Mouse (Mus musculus) liver, embryonic 16.5 days (tissue): ENCODE results near the gene Tceal6. TPM values are rescaled to one million over a fixed set of nuclear protein-coding genes. Genes with fewer than 3 reads are reported as not detected.
"Not testable (repeated sequence)": the region's sequence is repeated elsewhere in the genome, so short reads cannot be mapped to it uniquely, and the experiment has no call there.

Source experiments
- ATAC-seq: fragments of 200-750 bp; cut with Nextera tagmentation; 2 replicates; pipeline ENCODE4 v1.8.0; 2017; ENCODE audit warnings: low read depth, mild to moderate bottlenecking, moderate number of reproducible peaks, moderate library complexity
- H3K27ac ChIP-seq: fragments of 300-500 bp; sonication (generic); 2 replicates; pipeline ENCODE4 v1.5.1; 2014; ENCODE audit warnings: mild to moderate bottlenecking, low read length
- H3K27me3 ChIP-seq: fragments of 300-500 bp; sonication (generic); 2 replicates; pipeline ENCODE4 v1.6.1; 2014; ENCODE audit warnings: low read depth, low read length, mixed read lengths; ENCODE audit not compliant: control insufficient read depth, insufficient read depth
- H3K36me3 ChIP-seq: fragments of 300-500 bp; sonication (generic); 2 replicates; pipeline ENCODE4 v1.6.1; 2014; ENCODE audit warnings: mild to moderate bottlenecking; ENCODE audit not compliant: control insufficient read depth, insufficient read depth
- H3K4me1 ChIP-seq: fragments of 300-500 bp; sonication (generic); 2 replicates; pipeline ENCODE4 v1.6.1; 2014; ENCODE audit warnings: low read depth, low read length, mixed read lengths; ENCODE audit not compliant: control insufficient read depth
- H3K4me2 ChIP-seq: fragments of 300-500 bp; sonication (generic); 2 replicates; pipeline ENCODE4 v1.6.1; 2014; ENCODE audit warnings: low read depth, low read length, mixed read lengths
- H3K4me3 ChIP-seq: fragments of 300-500 bp; sonication (generic); 2 replicates; pipeline ENCODE4 v1.5.1; 2014; ENCODE audit warnings: low read depth, mild to moderate bottlenecking, low read length
- H3K9ac ChIP-seq: fragments of 300-500 bp; sonication (generic); 2 replicates; pipeline ENCODE4 v1.6.1; 2014; ENCODE audit warnings: low read depth, low read length
- H3K9me3 ChIP-seq: fragments of 300-500 bp; sonication (generic); replicated peaks from 2 replicates; pipeline ENCODE4 v1.6.1; 2016; ENCODE audit warnings: low read length; ENCODE audit not compliant: control insufficient read depth
- WGBS: fragments of 180-500 bp; shearing (Covaris S2); extraction: QIAGEN DNeasy Blood & Tissue Kit; methylation state at CpG from one replicate; pipeline ENCODE4 v1.1.7; 2014; ENCODE audit not compliant: insufficient replicate concordance; 5-methylcytosine and 5-hydroxymethylcytosine counted together
- polyA plus RNA-seq: library from polyadenylated mRNA; unstranded; fragments of >200 nt; fragmentation: Nextera tagmentation; extraction: Ambion mirVana; gene quantifications from 2 replicates; pipeline ENCODE4 v1.2.1, GENCODE M21; 2015

Tceal6 gene
- 0.15 TPM in 1 of 2 replicates, not detected in the other for polyA plus RNA-seq

DNA sequence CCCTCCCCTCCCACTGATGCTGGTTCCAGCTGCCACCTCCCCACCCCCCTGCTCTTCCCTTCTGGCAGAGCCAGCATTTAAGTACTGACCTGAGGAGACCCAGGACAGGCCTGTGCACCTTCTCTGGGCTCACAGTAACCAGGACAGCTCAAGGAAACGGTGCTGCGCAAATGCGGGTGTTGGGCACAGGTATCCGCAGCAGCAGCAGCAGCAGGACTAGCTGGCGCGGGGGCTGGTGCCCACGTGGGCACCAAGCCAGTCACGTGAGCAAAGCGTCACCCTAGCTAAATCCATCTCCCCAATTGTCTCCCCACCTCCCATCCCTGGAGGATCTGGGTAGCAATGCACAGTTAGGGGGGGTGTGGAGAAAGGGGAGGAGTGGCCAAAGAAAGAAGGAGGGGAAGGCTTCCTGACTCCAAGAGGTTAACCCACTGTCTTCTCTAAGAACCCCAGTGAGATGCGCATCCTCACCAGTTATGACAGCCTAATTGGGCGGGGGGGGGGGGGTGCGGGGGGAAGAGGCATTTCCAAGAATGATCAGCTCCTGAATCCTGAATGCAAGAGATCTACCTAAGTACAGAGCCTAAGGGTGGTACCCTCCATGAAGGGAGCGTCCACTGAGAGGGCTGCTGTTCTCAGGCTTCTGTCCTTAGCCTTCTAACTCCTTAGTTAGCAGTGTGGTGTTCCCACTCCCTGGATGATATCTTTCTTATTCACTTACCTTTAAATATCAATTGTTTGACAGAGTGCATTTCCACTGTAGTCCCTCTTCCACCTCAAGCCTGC, at the start of gene Tceal6:
Gene Tceal6 (minus strand): TSS at position 252 of the 786 bp plus-strand sequence.
- Histone ChIP-seq H3K27ac (no peak within 1 kb of the TSS), H3K4me1 (no peaks in the 10 kb centered on the region), H3K9ac (no peak within 1 kb of the TSS), H3K4me3 (no peak within 1 kb of the TSS), H3K4me2 (no peak within 1 kb of the TSS), H3K36me3 (no peaks in the 10 kb centered on the region), H3K9me3 (no peaks in the 10 kb centered on the region), H3K27me3 (peaks cover 4% of the 10 kb centered on the region; the same call in 1 of the 2 replicates)
- WGBS = 26% methylated on average over 13 of the region's 13 CpGs
- no peak for ATAC-seq

DNA sequence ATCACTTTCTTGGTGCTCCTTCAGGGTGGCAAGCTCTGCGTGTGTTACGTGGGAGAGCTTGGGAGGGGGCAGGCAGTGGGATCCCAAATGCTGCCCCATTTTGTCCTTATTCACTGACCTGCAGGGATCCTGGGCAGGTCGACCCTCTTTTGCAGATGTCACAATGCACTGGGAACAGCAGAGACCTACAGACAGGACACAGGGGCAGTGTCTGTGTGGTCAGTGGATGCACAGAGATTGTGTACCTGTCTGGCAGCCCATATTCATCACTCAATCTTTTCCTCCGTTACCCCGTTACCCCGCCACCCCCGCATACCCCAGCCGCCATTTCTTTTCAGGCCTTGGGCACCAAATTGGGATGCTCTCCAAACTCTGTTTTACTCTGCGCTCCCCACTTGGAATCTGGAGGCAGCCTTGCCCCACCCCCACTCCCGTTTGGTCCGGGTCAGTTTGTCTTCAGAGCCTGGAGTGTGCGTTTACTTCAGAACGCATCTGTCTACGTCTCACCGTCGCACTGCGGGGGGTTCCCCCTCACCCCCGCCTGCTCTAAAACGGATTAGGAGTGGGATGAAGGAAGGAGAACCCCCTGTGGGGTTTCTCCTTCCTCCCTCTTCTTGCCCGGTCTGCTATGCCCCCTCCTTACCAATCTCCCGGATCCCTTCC, 583 bp downstream of the Tceal6 start:
- not testable (repeated sequence) for H3K9ac ChIP-seq, H3K4me1 ChIP-seq, H3K4me3 ChIP-seq, ATAC-seq, H3K4me2 ChIP-seq, H3K27ac ChIP-seq, H3K9me3 ChIP-seq, H3K36me3 ChIP-seq, H3K27me3 ChIP-seq
- 28% methylated on average over 21 of the region's 21 CpGs for WGBS

DNA sequence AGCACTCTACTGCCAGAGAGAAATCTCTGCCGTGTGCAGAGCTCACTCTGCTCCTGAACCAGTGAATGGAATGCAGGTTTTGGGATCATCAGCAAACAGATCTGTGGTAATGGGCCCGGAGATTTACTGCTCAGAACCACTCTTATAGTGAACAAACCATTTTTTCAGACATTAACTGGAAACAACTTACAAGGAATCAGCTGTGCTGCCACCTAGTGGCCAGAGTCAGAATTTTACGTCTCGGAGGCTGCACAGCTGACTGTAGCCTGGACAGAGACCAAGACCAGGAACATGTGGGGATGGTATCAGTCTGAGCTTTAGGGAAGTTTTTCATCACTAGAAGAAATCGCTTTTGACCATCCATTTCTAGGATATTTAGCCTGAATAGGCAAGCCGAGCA, 20.6 kb downstream of the Tceal6 start:
- not testable (repeated sequence) for H3K27me3 ChIP-seq, H3K4me3 ChIP-seq, H3K4me2 ChIP-seq, H3K9me3 ChIP-seq, H3K9ac ChIP-seq, ATAC-seq, H3K4me1 ChIP-seq, H3K36me3 ChIP-seq, H3K27ac ChIP-seq
- WGBS = no CpG with 5 or more reads among the region's 6 CpGs

DNA sequence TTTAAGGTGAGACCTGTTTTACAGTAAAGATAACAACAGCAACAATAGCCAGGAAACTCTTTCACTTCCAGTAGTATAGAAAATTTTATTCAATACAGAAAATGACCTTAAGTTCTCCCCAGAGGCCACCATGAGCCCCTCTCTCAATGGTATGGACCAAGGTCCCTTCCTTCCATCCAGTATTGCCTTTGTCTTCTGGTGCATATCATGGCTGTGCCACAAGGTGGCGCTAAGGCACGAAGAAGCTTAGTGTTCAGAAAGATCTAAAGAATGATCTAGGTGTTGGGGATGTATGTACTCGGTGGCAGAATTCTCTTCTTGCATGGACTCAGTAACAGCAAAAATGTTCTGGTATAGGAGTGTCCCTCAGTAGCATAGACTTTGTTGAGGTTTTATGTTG, 21.8 kb downstream of the Tceal6 start:
- H3K36me3 ChIP-seq, H3K9me3 ChIP-seq, H3K9ac ChIP-seq, H3K27me3 ChIP-seq, H3K27ac ChIP-seq, H3K4me1 ChIP-seq, H3K4me3 ChIP-seq, ATAC-seq, H3K4me2 ChIP-seq: not testable (repeated sequence)
- WGBS = no CpG with 5 or more reads among the region's 3 CpGs

DNA sequence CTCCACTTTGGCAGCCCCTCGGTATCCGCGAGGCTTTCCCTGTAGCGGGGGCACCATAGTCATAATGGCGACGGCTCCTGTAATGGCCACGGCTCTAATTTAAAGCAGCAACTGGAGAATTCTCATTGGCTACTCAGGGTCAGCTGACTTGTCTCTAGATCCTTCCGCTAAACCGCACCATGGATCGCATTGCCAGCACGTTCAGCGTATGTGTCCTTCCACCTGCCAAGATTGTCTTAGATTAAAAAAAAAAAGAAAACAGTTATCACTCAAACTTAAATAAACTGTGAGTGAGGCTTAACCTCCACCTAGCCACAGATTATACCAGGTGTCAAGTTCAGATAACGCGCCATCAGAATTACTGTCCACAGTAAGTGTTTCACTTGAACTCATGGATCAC, 33.0 kb downstream of the Tceal6 start, which contains the start of gene Gm15023:
Gene Gm15023 (minus strand): TSS at position 101 of the 400 bp plus-strand sequence.
- 93% methylated on average over 5 of the region's 14 CpGs for WGBS

More for the DNA sequence above, 33.0 kb downstream of the Tceal6 start, which contains the start of gene Gm15023:
- not testable (repeated sequence) for H3K9me3 ChIP-seq, H3K27me3 ChIP-seq, ATAC-seq, H3K4me3 ChIP-seq, H3K36me3 ChIP-seq, H3K4me2 ChIP-seq, H3K27ac ChIP-seq, H3K4me1 ChIP-seq, H3K9ac ChIP-seq

Other genes starting within 250 kb of the Tceal6 start
- 0.18 and 0.26 TPM in 2 replicates for gene Nxf2, start 245.9 kb downstream of the Tceal6 start, polyA plus RNA-seq
- gene Zmat1, start 201.5 kb downstream of the Tceal6 start, polyA plus RNA-seq = 1.5 and 1.7 TPM in 2 replicates
- gene Gm15023, start 33.1 kb downstream of the Tceal6 start, polyA plus RNA-seq = not detected in 2 replicates
- gene Pramel3, start 91.6 kb upstream of the Tceal6 start, polyA plus RNA-seq = not detected in 2 replicates
- gene Gm5128, start 162.6 kb upstream of the Tceal6 start, polyA plus RNA-seq = not detected in 2 replicates
- gene Gm7903, start 223.1 kb upstream of the Tceal6 start, polyA plus RNA-seq = not detected in 2 replicates